Mouse (Mus musculus) heart, embryonic 11.5 days (tissue): ENCODE measurements around the gene Pon2. TPM values are rescaled to one million over a fixed set of nuclear protein-coding genes. Genes with fewer than 3 reads are reported as not detected.
"Not testable (repeated sequence)": the region's sequence is repeated elsewhere in the genome, so short reads cannot be mapped to it uniquely, and the experiment has no call there.

Experiments used
- ATAC-seq: fragments of 200-750 bp; cut with Nextera tagmentation; replicated peaks from 2 replicates; pipeline ENCODE4 v1.8.0; 2017; ENCODE audit warnings: moderate library complexity; ENCODE audit not compliant: insufficient number of reproducible peaks, low FRiP score, low TSS enrichment
- H3K27ac ChIP-seq: fragments of 300-500 bp; sonication (generic); 2 replicates; pipeline ENCODE4 v1.5.1; 2014; ENCODE audit warnings: mild to moderate bottlenecking, low read depth, low read length
- H3K27me3 ChIP-seq: fragments of 300-500 bp; sonication (generic); 2 replicates; pipeline ENCODE4 v1.6.1; 2014; ENCODE audit warnings: mild to moderate bottlenecking, low read length, mixed read lengths; ENCODE audit not compliant: control insufficient read depth, insufficient read depth
- H3K36me3 ChIP-seq: fragments of 300-500 bp; sonication (generic); 2 replicates; pipeline ENCODE4 v1.6.1; 2014; ENCODE audit warnings: mild to moderate bottlenecking, low read length, moderate library complexity, mixed read lengths; ENCODE audit not compliant: control insufficient read depth, insufficient read depth
- H3K4me1 ChIP-seq: fragments of 300-500 bp; sonication (generic); 2 replicates; pipeline ENCODE4 v1.6.1; 2014; ENCODE audit warnings: low read length; ENCODE audit not compliant: control insufficient read depth, insufficient read depth
- H3K4me2 ChIP-seq: fragments of 300-500 bp; sonication (generic); 2 replicates; pipeline ENCODE4 v1.6.1; 2014; ENCODE audit warnings: mild to moderate bottlenecking, moderate library complexity
- H3K4me3 ChIP-seq: fragments of 300-500 bp; sonication (generic); 2 replicates; pipeline ENCODE4 v1.5.1; 2014; ENCODE audit warnings: low read depth, low read length
- H3K9ac ChIP-seq: fragments of 300-500 bp; sonication (generic); 2 replicates; pipeline ENCODE4 v1.6.1; 2014; ENCODE audit warnings: mild to moderate bottlenecking, low read depth, low read length, moderate library complexity
- H3K9me3 ChIP-seq: fragments of 300-500 bp; sonication (generic); replicated peaks from 2 replicates; pipeline ENCODE4 v1.6.1; 2016; ENCODE audit warnings: low read length; ENCODE audit not compliant: control insufficient read depth
- WGBS: fragments of 180-500 bp; shearing (Covaris S2); extraction: QIAGEN DNeasy Blood & Tissue Kit; methylation state at CpG from one replicate; pipeline ENCODE4 v1.1.7; 2014; ENCODE audit not compliant: insufficient replicate concordance; 5-methylcytosine and 5-hydroxymethylcytosine counted together
- polyA plus RNA-seq: library from polyadenylated mRNA; unstranded; fragments of >200 nt; fragmentation: Nextera tagmentation; extraction: Ambion mirVana; gene quantifications from 2 replicates; pipeline ENCODE4 v1.2.1, GENCODE M21; 2014

The Pon2 gene
- polyA plus RNA-seq, 1 experiment from 2014 or later: 34.6 TPM

- Histone ChIP-seq H3K4me1 (no peaks in the 10 kb centered on the region), H3K36me3 (peaks cover 7% of the 10 kb centered on the region)
- 81% methylated on average over 5 of the region's 5 CpGs for WGBS
Observed at GRCm38 (mm10) chr6:5230261-5230660, 68.0 kb downstream of the Pon2 start.

DNA sequence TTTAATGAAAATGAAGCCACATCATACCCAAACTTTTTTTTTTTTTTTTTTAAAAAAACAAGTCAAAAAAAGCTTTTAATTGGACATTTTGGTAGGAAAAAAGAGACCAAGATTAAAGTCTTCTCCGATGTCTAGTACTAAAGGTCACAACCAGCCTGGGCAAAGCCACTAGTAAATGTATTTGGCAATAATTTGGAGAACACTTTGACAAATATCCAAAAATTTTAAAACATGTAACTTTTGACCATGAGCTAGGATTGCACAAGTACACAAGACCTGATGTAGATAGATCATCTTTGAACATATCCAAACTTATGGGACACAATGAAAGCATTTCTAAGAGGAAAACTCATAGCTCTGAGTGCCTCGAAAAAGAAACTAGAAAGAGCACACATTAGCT, 74.7 kb downstream of the Pon2 start:
- H3K27ac ChIP-seq, ATAC-seq, H3K4me2 ChIP-seq, H3K36me3 ChIP-seq, H3K4me3 ChIP-seq, H3K9me3 ChIP-seq, H3K4me1 ChIP-seq, H3K27me3 ChIP-seq, H3K9ac ChIP-seq: not testable (repeated sequence)
- WGBS: 76% methylated on average over 2 of the region's 2 CpGs

More at GRCm38 (mm10) chr6:5230261-5230660, 68.0 kb downstream of the Pon2 start:
- Histone ChIP-seq H3K4me3 (no peak overlapping the region), H3K9ac (no peak overlapping the region), H3K9me3 (no peaks in the 10 kb centered on the region), H3K4me2 (no peak overlapping the region), H3K27me3 (no peaks in the 10 kb centered on the region), H3K27ac (no peak overlapping the region)
- no peak for ATAC-seq

- Histone ChIP-seq H3K4me1 (no peaks in the 10 kb centered on the region), H3K9me3 (no peaks in the 10 kb centered on the region), H3K4me3 (no peak overlapping the region), H3K27ac (no peak overlapping the region), H3K27me3 (no peaks in the 10 kb centered on the region), H3K4me2 (no peak overlapping the region), H3K36me3 (no peaks in the 10 kb centered on the region), H3K9ac (no peak overlapping the region)
- WGBS: 64% methylated on average over 3 of the region's 3 CpGs
- no peak for ATAC-seq
Observed at GRCm38 (mm10) chr6:5222080-5222479, 76.2 kb downstream of the Pon2 start.

DNA sequence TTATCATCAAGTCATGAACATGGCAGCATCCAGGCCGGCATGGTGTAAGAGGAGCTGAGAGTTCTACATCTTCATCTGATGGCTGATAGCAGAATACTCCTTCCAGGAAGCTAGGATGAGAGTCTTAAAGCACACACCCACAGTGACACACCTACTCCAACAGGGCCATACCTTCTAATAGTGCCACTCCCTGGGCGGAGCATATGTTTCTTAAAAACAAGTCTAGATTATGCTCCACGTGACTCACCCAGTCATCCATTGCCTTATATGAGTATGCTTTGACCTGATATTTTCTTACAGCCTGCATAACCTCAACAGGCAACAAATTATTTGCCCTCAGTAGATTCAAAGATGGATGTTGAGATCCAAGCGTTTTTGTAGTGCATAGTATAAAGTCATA, 80.1 kb downstream of the Pon2 start:
- Histone ChIP-seq H3K27me3 (no peaks in the 10 kb centered on the region), H3K4me2 (no peak overlapping the region), H3K4me1 (no peaks in the 10 kb centered on the region), H3K4me3 (no peak overlapping the region), H3K9ac (no peak overlapping the region), H3K36me3 (no peaks in the 10 kb centered on the region), H3K9me3 (no peaks in the 10 kb centered on the region), H3K27ac (no peak overlapping the region)
- no peak for ATAC-seq
- WGBS: 81% methylated on average over 4 of the region's 4 CpGs

Other genes with a start within 250 kb of the Pon2 start
- 0.10 TPM in 1 of 2 replicates, not detected in the other for gene Pon1, start 104.5 kb downstream of the Pon2 start, polyA plus RNA-seq
- gene Pon3, start 42.2 kb downstream of the Pon2 start, polyA plus RNA-seq: 32.0 and 35.2 TPM in 2 replicates
- 58.4 and 70.1 TPM in 2 replicates for gene Asb4, start 84.9 kb upstream of the Pon2 start, polyA plus RNA-seq
- gene Pdk4, start 197.9 kb upstream of the Pon2 start, polyA plus RNA-seq: 18.1 and 18.6 TPM in 2 replicates